Mouse (Mus musculus): ENCODE data around the gene Cox8b. TPM values are rescaled to one million over a fixed set of nuclear protein-coding genes. Genes with fewer than 3 reads are reported as not detected.

Gene Cox8b
- total and polyA plus RNA-seq, 3 experiments: not detected

- peaks cover 19% of the 10 kb centered on the region for H3K79me2 ChIP-seq (replicated peaks; ENCODE audit: control insufficient read depth, extremely low read depth, insufficient read depth, poor library complexity, severe bottlenecking)
- in situ Hi-C loops (cut with MboI; ENCODE audit: low pct_ligation_motif_present, low pct_unique_long_range_greater_than_20kb, low sequenced_read_pairs): no loop called here
- no peak overlapping the region for H3K9ac ChIP-seq (ENCODE audit: insufficient read depth, low read depth)
- TF ChIP-seq UBTF (IDR thresholded peaks at IDR 0.05; ENCODE audit: low read depth, low read length): no peak
- H3K27me3 ChIP-seq (replicated peaks): no peaks in the 10 kb centered on the region
- peaks cover 5 to 15% of the 10 kb centered on the region in 2 experiments for H3K4me1 ChIP-seq (ENCODE audit: control insufficient read depth in 1 of 2, insufficient read depth in 2 of 2)
- no peaks in the 10 kb centered on the region for H3K9me3 ChIP-seq (replicated peaks; ENCODE audit: low read length)
- H3K36me3 ChIP-seq (replicated peaks in 1 of 2; ENCODE audit: control insufficient read depth in 1 of 2, insufficient read depth in 1 of 2, low read length in 1 of 2): peaks cover 34 to 49% of the 10 kb centered on the region in 2 experiments
- dilution Hi-C loops (cut with MboI; ENCODE audit: extremely low pct_ligation_motif_present, extremely low pct_unique_long_range_greater_than_20kb, low sequenced_read_pairs): no loop called here
- no peak for DNase-seq (ENCODE audit: extremely low read depth)
- no peak overlapping the region for H3K4me2 ChIP-seq (ENCODE audit: insufficient read depth, low read depth, poor library complexity, severe bottlenecking)
- no peak overlapping the region for H3K27ac ChIP-seq (ENCODE audit: insufficient read depth, low read depth)
- no peak overlapping the region for H3K4me3 ChIP-seq (replicated peaks in 1 of 3; ENCODE audit: low read depth in 2 of 3, low read length in 2 of 3, poor library complexity in 1 of 3)
Observed at GRCm38 (mm10) chr7:140853386-140853785, 46.9 kb downstream of the Cox8b start.

GRCm38 (mm10) chr7:140851916-140852315 is 48.3 kb downstream of the Cox8b start:
- in situ Hi-C loops (cut with MboI; ENCODE audit: low pct_ligation_motif_present, low pct_unique_long_range_greater_than_20kb, low sequenced_read_pairs) (no loop called here), dilution Hi-C loops (cut with MboI; ENCODE audit: extremely low pct_ligation_motif_present, extremely low pct_unique_long_range_greater_than_20kb, low sequenced_read_pairs) (no loop called here)
- Histone ChIP-seq H3K79me2 (replicated peaks; ENCODE audit: control insufficient read depth, extremely low read depth, insufficient read depth, poor library complexity, severe bottlenecking) (peaks cover 13% of the 10 kb centered on the region), H3K9ac (ENCODE audit: insufficient read depth, low read depth) (no peak overlapping the region), H3K4me2 (ENCODE audit: insufficient read depth, low read depth, poor library complexity, severe bottlenecking) (no peak overlapping the region), H3K36me3 (replicated peaks in 1 of 2; ENCODE audit: control insufficient read depth in 1 of 2, insufficient read depth in 1 of 2, low read length in 1 of 2) (peaks cover 34 to 46% of the 10 kb centered on the region in 2 experiments), H3K9me3 (replicated peaks; ENCODE audit: low read length) (no peaks in the 10 kb centered on the region), H3K27me3 (replicated peaks) (peaks cover 13% of the 10 kb centered on the region), H3K27ac (ENCODE audit: insufficient read depth, low read depth) (no peak overlapping the region), H3K4me1 (ENCODE audit: control insufficient read depth in 1 of 2, insufficient read depth in 2 of 2) (peaks cover 5 to 11% of the 10 kb centered on the region in 2 experiments), H3K4me3 (replicated peaks in 1 of 3; ENCODE audit: low read depth in 2 of 3, low read length in 2 of 3, poor library complexity in 1 of 3) (no peak overlapping the region)
- DNase-seq (ENCODE audit: extremely low read depth): no peak
- TF ChIP-seq CHD1 (IDR thresholded peaks at IDR 0.05; ENCODE audit: low read depth, low read length) (no peak), MXI1 (IDR thresholded peaks at IDR 0.05; ENCODE audit: low read depth, low read length) (no peak), MAX (IDR thresholded peaks at IDR 0.05; ENCODE audit: low read length) (no peak), EP300 (IDR thresholded peaks at IDR 0.05; ENCODE audit: low read length) (no peak), HCFC1 (IDR thresholded peaks at IDR 0.05; ENCODE audit: low read depth, low read length) (no peak), MAFK (IDR thresholded peaks at IDR 0.05; ENCODE audit: insufficient replicate concordance, low read length) (no peak), ETS1 (conservative IDR thresholded peaks at IDR 0.05; ENCODE audit: low read depth, low read length) (no peak)

Other genes starting within 250 kb of the Cox8b start
Only the 20 nearest of the 28 such genes appear.
- gene Cyp2e1, start 136.7 kb downstream of the Cox8b start, total RNA-seq (2012; rRNA removed): not detected in 2 replicates
- gene Cyp2e1, start 136.7 kb downstream of the Cox8b start, total RNA-seq (2014; rRNA removed): not detected in 2 replicates
- not detected in 2 replicates for gene Cyp2e1, start 136.7 kb downstream of the Cox8b start, polyA plus RNA-seq (2012; ENCODE audit: insufficient read length, low read depth)
- gene Syce1, start 112.6 kb downstream of the Cox8b start, total RNA-seq (2012; rRNA removed): not detected in 2 replicates
- not detected in 2 replicates for gene Syce1, start 112.6 kb downstream of the Cox8b start, total RNA-seq (2014; rRNA removed)
- gene Syce1, start 112.6 kb downstream of the Cox8b start, polyA plus RNA-seq (2012; ENCODE audit: insufficient read length, low read depth): not detected in 2 replicates
- 0.29 and 0.34 TPM in 2 replicates for gene Zfp941, start 78.3 kb downstream of the Cox8b start, total RNA-seq (2012; rRNA removed)
- gene Zfp941, start 78.3 kb downstream of the Cox8b start, total RNA-seq (2014; rRNA removed): not detected in 2 replicates
- not detected in 2 replicates for gene Zfp941, start 78.3 kb downstream of the Cox8b start, polyA plus RNA-seq (2012; ENCODE audit: insufficient read length, low read depth)
- not detected in 2 replicates for gene Urah, start 65.4 kb downstream of the Cox8b start, total RNA-seq (2012; rRNA removed)
- gene Urah, start 65.4 kb downstream of the Cox8b start, total RNA-seq (2014; rRNA removed): not detected in 2 replicates
- gene Urah, start 65.4 kb downstream of the Cox8b start, polyA plus RNA-seq (2012; ENCODE audit: insufficient read length, low read depth): not detected in 2 replicates
- gene Scgb1c1, start 54.9 kb downstream of the Cox8b start, total RNA-seq (2012; rRNA removed): not detected in 2 replicates
- gene Scgb1c1, start 54.9 kb downstream of the Cox8b start, total RNA-seq (2014; rRNA removed): not detected in 2 replicates
- not detected in 2 replicates for gene Scgb1c1, start 54.9 kb downstream of the Cox8b start, polyA plus RNA-seq (2012; ENCODE audit: insufficient read length, low read depth)
- not detected in 2 replicates for gene Odf3, start 52.6 kb downstream of the Cox8b start, total RNA-seq (2012; rRNA removed)
- not detected in 2 replicates for gene Odf3, start 52.6 kb downstream of the Cox8b start, total RNA-seq (2014; rRNA removed)
- not detected in 2 replicates for gene Odf3, start 52.6 kb downstream of the Cox8b start, polyA plus RNA-seq (2012; ENCODE audit: insufficient read length, low read depth)
- gene Gm45785, start 44.1 kb downstream of the Cox8b start, total RNA-seq (2012; rRNA removed): not detected in 2 replicates
- not detected in 2 replicates for gene Gm45785, start 44.1 kb downstream of the Cox8b start, total RNA-seq (2014; rRNA removed)
- not detected in 2 replicates for gene Gm45785, start 44.1 kb downstream of the Cox8b start, polyA plus RNA-seq (2012; ENCODE audit: insufficient read length, low read depth)
- 66.5 and 80.9 TPM in 2 replicates for gene Ric8a, start 43.5 kb downstream of the Cox8b start, total RNA-seq (2012; rRNA removed)
- 53.2 and 54.2 TPM in 2 replicates for gene Ric8a, start 43.5 kb downstream of the Cox8b start, total RNA-seq (2014; rRNA removed)
- gene Ric8a, start 43.5 kb downstream of the Cox8b start, polyA plus RNA-seq (2012; ENCODE audit: insufficient read length, low read depth): 56.4 and 61.9 TPM in 2 replicates
- 13.8 and 16.7 TPM in 2 replicates for gene Bet1l, start 42.9 kb downstream of the Cox8b start, total RNA-seq (2012; rRNA removed)
- gene Bet1l, start 42.9 kb downstream of the Cox8b start, total RNA-seq (2014; rRNA removed): 11.6 and 13.1 TPM in 2 replicates
- 24.3 and 25.1 TPM in 2 replicates for gene Bet1l, start 42.9 kb downstream of the Cox8b start, polyA plus RNA-seq (2012; ENCODE audit: insufficient read length, low read depth)
- gene Psmd13, start 18.5 kb downstream of the Cox8b start, total RNA-seq (2012; rRNA removed): 165 and 189 TPM in 2 replicates
- 166 and 168 TPM in 2 replicates for gene Psmd13, start 18.5 kb downstream of the Cox8b start, total RNA-seq (2014; rRNA removed)
- 185 and 245 TPM in 2 replicates for gene Psmd13, start 18.5 kb downstream of the Cox8b start, polyA plus RNA-seq (2012; ENCODE audit: insufficient read length, low read depth)
- gene Sirt3, start 18.1 kb downstream of the Cox8b start, total RNA-seq (2012; rRNA removed): 17.8 and 23.7 TPM in 2 replicates
- 14.9 and 16.6 TPM in 2 replicates for gene Sirt3, start 18.1 kb downstream of the Cox8b start, total RNA-seq (2014; rRNA removed)
- gene Sirt3, start 18.1 kb downstream of the Cox8b start, polyA plus RNA-seq (2012; ENCODE audit: insufficient read length, low read depth): 10.3 and 12.6 TPM in 2 replicates
- 0.08 and 0.21 TPM in 2 replicates for gene Nlrp6, start 20.5 kb upstream of the Cox8b start, total RNA-seq (2012; rRNA removed)
- gene Nlrp6, start 20.5 kb upstream of the Cox8b start, total RNA-seq (2014; rRNA removed): not detected in 2 replicates
- 0.14 and 0.15 TPM in 2 replicates for gene Nlrp6, start 20.5 kb upstream of the Cox8b start, polyA plus RNA-seq (2012; ENCODE audit: insufficient read length, low read depth)
- gene Pgghg, start 40.9 kb upstream of the Cox8b start, total RNA-seq (2012; rRNA removed): 3.3 and 3.7 TPM in 2 replicates
- 3.2 and 4.0 TPM in 2 replicates for gene Pgghg, start 40.9 kb upstream of the Cox8b start, total RNA-seq (2014; rRNA removed)
- 3.1 and 3.6 TPM in 2 replicates for gene Pgghg, start 40.9 kb upstream of the Cox8b start, polyA plus RNA-seq (2012; ENCODE audit: insufficient read length, low read depth)
- gene Ifitm5, start 49.8 kb upstream of the Cox8b start, total RNA-seq (2012; rRNA removed): 0.68 and 0.76 TPM in 2 replicates
- gene Ifitm5, start 49.8 kb upstream of the Cox8b start, total RNA-seq (2014; rRNA removed): not detected in 2 replicates
- 0.55 and 0.71 TPM in 2 replicates for gene Ifitm5, start 49.8 kb upstream of the Cox8b start, polyA plus RNA-seq (2012; ENCODE audit: insufficient read length, low read depth)
- gene Gm45717, start 55.5 kb upstream of the Cox8b start, total RNA-seq (2012; rRNA removed): not detected in 2 replicates
- not detected in 2 replicates for gene Gm45717, start 55.5 kb upstream of the Cox8b start, total RNA-seq (2014; rRNA removed)
- not detected in 2 replicates for gene Gm45717, start 55.5 kb upstream of the Cox8b start, polyA plus RNA-seq (2012; ENCODE audit: insufficient read length, low read depth)
- gene Ifitm2, start 55.5 kb upstream of the Cox8b start, total RNA-seq (2012; rRNA removed): 128 and 136 TPM in 2 replicates
- gene Ifitm2, start 55.5 kb upstream of the Cox8b start, total RNA-seq (2014; rRNA removed): 314 and 381 TPM in 2 replicates
- 159 and 213 TPM in 2 replicates for gene Ifitm2, start 55.5 kb upstream of the Cox8b start, polyA plus RNA-seq (2012; ENCODE audit: insufficient read length, low read depth)
- 55.5 and 62.0 TPM in 2 replicates for gene Ifitm1, start 66.8 kb upstream of the Cox8b start, total RNA-seq (2012; rRNA removed)
- 32.9 and 33.6 TPM in 2 replicates for gene Ifitm1, start 66.8 kb upstream of the Cox8b start, total RNA-seq (2014; rRNA removed)
- 10.9 and 14.8 TPM in 2 replicates for gene Ifitm1, start 66.8 kb upstream of the Cox8b start, polyA plus RNA-seq (2012; ENCODE audit: insufficient read length, low read depth)
- gene Ifitm3, start 110.3 kb upstream of the Cox8b start, total RNA-seq (2012; rRNA removed): 0.25 TPM in 1 of 2 replicates, not detected in the other
- gene Ifitm3, start 110.3 kb upstream of the Cox8b start, total RNA-seq (2014; rRNA removed): not detected in 2 replicates
- not detected in 2 replicates for gene Ifitm3, start 110.3 kb upstream of the Cox8b start, polyA plus RNA-seq (2012; ENCODE audit: insufficient read length, low read depth)
- gene Ifitm6, start 117.5 kb upstream of the Cox8b start, total RNA-seq (2012; rRNA removed): not detected in 2 replicates
- gene Ifitm6, start 117.5 kb upstream of the Cox8b start, total RNA-seq (2014; rRNA removed): not detected in 2 replicates
- gene Ifitm6, start 117.5 kb upstream of the Cox8b start, polyA plus RNA-seq (2012; ENCODE audit: insufficient read length, low read depth): not detected in 2 replicates
- not detected in 2 replicates for gene Gm17387, start 128.7 kb upstream of the Cox8b start, total RNA-seq (2012; rRNA removed)
- not detected in 2 replicates for gene Gm17387, start 128.7 kb upstream of the Cox8b start, total RNA-seq (2014; rRNA removed)
- not detected in 2 replicates for gene Gm17387, start 128.7 kb upstream of the Cox8b start, polyA plus RNA-seq (2012; ENCODE audit: insufficient read length, low read depth)

Measured in CH12.LX (cell line).